Mouse (Mus musculus): Measurements from ENCODE around the gene Cyb5d1. TPM values are rescaled to one million over a fixed set of nuclear protein-coding genes. Genes with fewer than 3 reads are reported as not detected.
A peak's percentile ranks its signal among the peaks of the same experiment; 100 is the strongest.

Gene Cyb5d1
- total and polyA plus RNA-seq, 3 experiments, result 28.4 to 29.5 (median 29.3) TPM

DNA sequence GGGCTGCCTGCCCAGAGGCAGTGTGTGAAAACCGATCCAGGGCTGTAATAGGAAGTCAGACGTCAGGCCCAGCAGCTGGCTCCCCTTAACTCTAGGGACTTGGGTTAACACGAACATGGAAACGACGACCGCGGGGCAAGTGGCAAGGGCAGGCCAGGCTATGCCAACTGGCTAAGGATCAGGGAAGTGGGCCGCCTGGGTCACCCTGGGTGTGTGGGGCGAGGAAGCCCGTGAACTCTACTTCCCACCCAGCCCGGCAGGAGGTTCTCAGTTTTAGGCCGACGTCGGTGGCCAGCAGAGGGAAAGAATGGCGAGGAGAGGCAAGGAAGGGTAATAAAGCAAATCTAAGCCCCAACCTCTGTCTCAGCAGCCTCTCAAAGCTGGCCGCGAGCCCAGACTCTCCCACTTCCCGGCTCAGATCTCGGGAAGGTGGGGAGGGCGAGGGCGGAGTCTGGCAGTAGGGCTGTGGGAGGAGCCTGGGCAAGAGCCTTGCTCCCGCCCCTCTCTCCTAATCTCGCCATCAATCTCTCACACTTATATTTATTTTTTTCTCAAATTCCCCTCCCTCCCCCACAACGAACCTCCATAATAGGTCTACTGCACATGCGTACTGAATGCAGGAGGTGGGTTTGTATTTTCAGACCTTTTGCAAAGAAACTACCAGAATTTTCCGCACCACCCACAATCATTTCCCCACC lies 29.1 kb downstream of the Cyb5d1 start:
- TF ChIP-seq MXI1 (IDR thresholded peaks at IDR 0.05; ENCODE audit: low read depth, low read length), result no peak
- TF ChIP-seq MEF2A (IDR thresholded peaks at IDR 0.05; ENCODE audit: borderline replicate concordance, low read depth, low read length), result no peak
- no peak for TF ChIP-seq USF2 (conservative IDR thresholded peaks at IDR 0.05; ENCODE audit: low read depth, low read length)
- TF ChIP-seq HCFC1 (IDR thresholded peaks at IDR 0.05; ENCODE audit: low read depth, low read length), result peak; percentile 14; the same call in 1 of the 2 replicates
- TF ChIP-seq CHD2 (IDR thresholded peaks at IDR 0.05; ENCODE audit: low read length), result no peak
- no peak for TF ChIP-seq CHD1 (IDR thresholded peaks at IDR 0.05; ENCODE audit: low read depth, low read length)
- no peak for TF ChIP-seq MYC (IDR thresholded peaks at IDR 0.05; ENCODE audit: low read depth, low read length)
- TF ChIP-seq JUND (conservative IDR thresholded peaks at IDR 0.05; ENCODE audit: low read depth, low read length), result no peak
- TF ChIP-seq BHLHE40 (IDR thresholded peaks at IDR 0.05; ENCODE audit: low read depth, low read length), result no peak; the same call in 1 of the 2 replicates
- TF ChIP-seq IRF4 (IDR thresholded peaks at IDR 0.05; ENCODE audit: low read depth, low read length), result peak; percentile 31; the same call in 1 of the 2 replicates
- TF ChIP-seq NRF1 (IDR thresholded peaks at IDR 0.05; ENCODE audit: low read depth, low read length), result peak; percentile 82
- no peak for TF ChIP-seq USF1 (IDR thresholded peaks at IDR 0.05; ENCODE audit: low read depth, low read length)
- no peak for TF ChIP-seq RAD21 (IDR thresholded peaks at IDR 0.05; ENCODE audit: low read depth, low read length)
- no peak for TF ChIP-seq CTCF (conservative IDR thresholded peaks at IDR 0.05 in 1 of 2, IDR thresholded peaks at IDR 0.05 in 1 of 2; ENCODE audit: low read depth in 2 of 2, low read length in 2 of 2)
- peak; percentile 83 for TF ChIP-seq ZNF384 (IDR thresholded peaks at IDR 0.05; ENCODE audit: low read depth, low read length)
- TF ChIP-seq ZC3H11A (IDR thresholded peaks at IDR 0.05; ENCODE audit: low read depth, low read length), result no peak
- no peak for TF ChIP-seq E2F4 (IDR thresholded peaks at IDR 0.05; ENCODE audit: insufficient replicate concordance, low read depth, low read length)
- TF ChIP-seq RCOR1 (conservative IDR thresholded peaks at IDR 0.05; ENCODE audit: low read depth, low read length), result 0 out of 2 replicates have a peak, but pooled peaks have one; percentile 15
- no peak for TF ChIP-seq POLR2AphosphoS2 (IDR thresholded peaks at IDR 0.05; ENCODE audit: low read depth, low read length)
- no peak; the same call in 1 of the 2 replicates for TF ChIP-seq EP300 (IDR thresholded peaks at IDR 0.05; ENCODE audit: low read length)
- TF ChIP-seq MAX (IDR thresholded peaks at IDR 0.05; ENCODE audit: low read length), result no peak
- TF ChIP-seq ZMIZ1 (IDR thresholded peaks at IDR 0.05; ENCODE audit: low read depth, low read length), result no peak
- no peak for TF ChIP-seq SIN3A (IDR thresholded peaks at IDR 0.05; ENCODE audit: low read length)
- TF ChIP-seq GABPA (IDR thresholded peaks at IDR 0.05; ENCODE audit: insufficient replicate concordance, low read depth, low read length), result no peak
- TF ChIP-seq JUN (IDR thresholded peaks at IDR 0.05; ENCODE audit: insufficient read depth, low read depth, low read length), result no peak
- TF ChIP-seq ETS1 (conservative IDR thresholded peaks at IDR 0.05; ENCODE audit: low read depth, low read length), result no peak
- TF ChIP-seq UBTF (IDR thresholded peaks at IDR 0.05; ENCODE audit: low read depth, low read length), result no peak
- peak; percentile 47; the same call in 1 of the 2 replicates for TF ChIP-seq TCF12 (IDR thresholded peaks at IDR 0.05; ENCODE audit: low read depth, low read length)
- TF ChIP-seq KAT2A (IDR thresholded peaks at IDR 0.05; ENCODE audit: insufficient replicate concordance, low read length), result no peak
- TF ChIP-seq MAZ (IDR thresholded peaks at IDR 0.05; ENCODE audit: low read depth, low read length), result peak; percentile 67; the same call in 1 of the 2 replicates
- no peak for TF ChIP-seq MAFK (IDR thresholded peaks at IDR 0.05; ENCODE audit: insufficient replicate concordance, low read length)
- no peak for TF ChIP-seq SMC3 (IDR thresholded peaks at IDR 0.05; ENCODE audit: low read depth, low read length)
- no peak for TF ChIP-seq ZKSCAN1 (IDR thresholded peaks at IDR 0.05; ENCODE audit: borderline replicate concordance, low read depth, low read length)
- peak; percentile 80 for TF ChIP-seq POLR2A (IDR thresholded peaks at IDR 0.05; ENCODE audit: low read depth, low read length)
- peak; percentile 45 for TF ChIP-seq ELF1 (IDR thresholded peaks at IDR 0.05; ENCODE audit: low read depth, low read length)
- TF ChIP-seq NELFE (IDR thresholded peaks at IDR 0.05; ENCODE audit: low read depth, low read length), result peak; percentile 56
- no peak; the same call in 1 of the 2 replicates for TF ChIP-seq TBP (conservative IDR thresholded peaks at IDR 0.05; ENCODE audit: low read depth, low read length)
- TF ChIP-seq PAX5 (IDR thresholded peaks at IDR 0.05; ENCODE audit: low read length), result no peak
- peak overlapping the region; percentile 13 for H3K27ac ChIP-seq (ENCODE audit: insufficient read depth, low read depth)
- in situ Hi-C loops (cut with MboI; ENCODE audit: low pct_ligation_motif_present, low pct_unique_long_range_greater_than_20kb, low sequenced_read_pairs), result loop anchor here (5.0 kb wide), 2 partner anchors 34 to 99 kb away; no protein-coding TSS in a partner anchor
- dilution Hi-C loops (cut with MboI; ENCODE audit: extremely low pct_ligation_motif_present, extremely low pct_unique_long_range_greater_than_20kb, low sequenced_read_pairs), result no loop called here
- peak; percentile 93 for DNase-seq (ENCODE audit: extremely low read depth)
- no peaks in the 10 kb centered on the region for H3K27me3 ChIP-seq (replicated peaks)
- no peaks in the 10 kb centered on the region for H3K9me3 ChIP-seq (replicated peaks; ENCODE audit: low read length)
- H3K36me3 ChIP-seq (replicated peaks in 1 of 2; ENCODE audit: control insufficient read depth in 1 of 2, insufficient read depth in 1 of 2, low read length in 1 of 2), result peaks cover 13 to 39% of the 10 kb centered on the region in 2 experiments
- peaks cover 5 to 39% of the 10 kb centered on the region in 2 experiments for H3K4me1 ChIP-seq (ENCODE audit: control insufficient read depth in 1 of 2, insufficient read depth in 2 of 2)
- peak overlapping the region; percentile 100 for H3K9ac ChIP-seq (ENCODE audit: insufficient read depth, low read depth)
- H3K4me2 ChIP-seq (ENCODE audit: insufficient read depth, low read depth, poor library complexity, severe bottlenecking), result peak overlapping the region; percentile 96
- H3K79me2 ChIP-seq (replicated peaks; ENCODE audit: control insufficient read depth, extremely low read depth, insufficient read depth, poor library complexity, severe bottlenecking), result peaks cover 3% of the 10 kb centered on the region; the same call in 1 of the 2 replicates
- H3K4me3 ChIP-seq (replicated peaks in 1 of 3; ENCODE audit: low read depth in 2 of 3, low read length in 2 of 3, poor library complexity in 1 of 3), result peak overlapping the region; percentile 33 to 78 (median 76)

Measured in CH12.LX (cell line).